Mouse (Mus musculus): ENCODE data around the gene Srrd. TPM values are rescaled to one million over a fixed set of nuclear protein-coding genes. Genes with fewer than 3 reads are reported as not detected.

Srrd gene
- polyA plus RNA-seq, 1 experiment = 38.4 TPM

- H3K4me3 ChIP-seq (replicated peaks; ENCODE audit: extremely low read depth, low read depth, low read length) = no peak overlapping the region
- no peaks in the 10 kb centered on the region for H3K4me1 ChIP-seq (ENCODE audit: control insufficient read depth, insufficient read depth, low read length)
- TF ChIP-seq POLR2A (IDR thresholded peaks at IDR 0.05; ENCODE audit: borderline replicate concordance, extremely low read depth, low read depth, low read length) = no peak
- WGBS = 80% methylated on average over 10 of the region's 10 CpGs
- no peak for DNase-seq
These were observed 21.5 kb upstream of the Srrd start for GRCm38 (mm10) chr5:112364184-112364797.

- H3K4me3 ChIP-seq (replicated peaks; ENCODE audit: extremely low read depth, low read depth, low read length) = no peak overlapping the region
- TF ChIP-seq POLR2A (IDR thresholded peaks at IDR 0.05; ENCODE audit: borderline replicate concordance, extremely low read depth, low read depth, low read length) (no peak), CTCF (IDR thresholded peaks at IDR 0.05; ENCODE audit: insufficient read depth, low read length) (no peak)
- 96% methylated on average over 3 of the region's 3 CpGs for WGBS
- peaks cover 4% of the 10 kb centered on the region; the same call in 1 of the 2 replicates for H3K4me1 ChIP-seq (ENCODE audit: control insufficient read depth, insufficient read depth, low read length)
- DNase-seq = no peak
These were observed 17.2 kb upstream of the Srrd start for GRCm38 (mm10) chr5:112360077-112360476.

GRCm38 (mm10) chr5:112359520-112359919, 16.7 kb upstream of the Srrd start:
- 84% methylated on average over 4 of the region's 4 CpGs for WGBS
- Histone ChIP-seq H3K4me3 (replicated peaks; ENCODE audit: extremely low read depth, low read depth, low read length) (no peak overlapping the region), H3K4me1 (ENCODE audit: control insufficient read depth, insufficient read depth, low read length) (peaks cover 4% of the 10 kb centered on the region; the same call in 1 of the 2 replicates)
- TF ChIP-seq POLR2A (IDR thresholded peaks at IDR 0.05; ENCODE audit: borderline replicate concordance, extremely low read depth, low read depth, low read length) (no peak), CTCF (IDR thresholded peaks at IDR 0.05; ENCODE audit: insufficient read depth, low read length) (no peak)
- no peak for DNase-seq

GRCm38 (mm10) chr5:112356322-112356721, 13.5 kb upstream of the Srrd start:
- no peak for DNase-seq
- Histone ChIP-seq H3K4me1 (ENCODE audit: control insufficient read depth, insufficient read depth, low read length) (peaks cover 4% of the 10 kb centered on the region; the same call in 1 of the 2 replicates), H3K4me3 (replicated peaks; ENCODE audit: extremely low read depth, low read depth, low read length) (no peak overlapping the region)
- no peak for TF ChIP-seq CTCF (IDR thresholded peaks at IDR 0.05; ENCODE audit: insufficient read depth, low read length)
- no peak for TF ChIP-seq POLR2A (IDR thresholded peaks at IDR 0.05; ENCODE audit: borderline replicate concordance, extremely low read depth, low read depth, low read length)
- WGBS = 76% methylated on average over 9 of the region's 9 CpGs

- Histone ChIP-seq H3K4me1 (ENCODE audit: control insufficient read depth, insufficient read depth, low read length) (peaks cover 4% of the 10 kb centered on the region; the same call in 1 of the 2 replicates), H3K4me3 (replicated peaks; ENCODE audit: extremely low read depth, low read depth, low read length) (no peak within 1 kb of the TSS)
- no peak for DNase-seq
- 64% methylated on average over 13 of the region's 13 CpGs for WGBS
- TF ChIP-seq CTCF (IDR thresholded peaks at IDR 0.05; ENCODE audit: insufficient read depth, low read length) = no peak
- no peak for TF ChIP-seq POLR2A (IDR thresholded peaks at IDR 0.05; ENCODE audit: borderline replicate concordance, extremely low read depth, low read depth, low read length)
These were observed 13.1 kb upstream of the Srrd start, which contains the start of gene Gm6583 for GRCm38 (mm10) chr5:112355910-112356309. Gene Gm6583, minus strand, starts transcription at chr5:112356033.

- 63% methylated on average over 6 of the region's 6 CpGs for WGBS
- no peak for TF ChIP-seq CTCF (IDR thresholded peaks at IDR 0.05; ENCODE audit: insufficient read depth, low read length)
- no peak for TF ChIP-seq POLR2A (IDR thresholded peaks at IDR 0.05; ENCODE audit: borderline replicate concordance, extremely low read depth, low read depth, low read length)
- Histone ChIP-seq H3K4me1 (ENCODE audit: control insufficient read depth, insufficient read depth, low read length) (peaks cover 4% of the 10 kb centered on the region; the same call in 1 of the 2 replicates), H3K4me3 (replicated peaks; ENCODE audit: extremely low read depth, low read depth, low read length) (no peak overlapping the region)
- no peak for DNase-seq
These were observed 12.7 kb upstream of the Srrd start for GRCm38 (mm10) chr5:112355493-112355892.

GRCm38 (mm10) chr5:112349169-112349568, 6.3 kb upstream of the Srrd start:
- DNase-seq = no peak
- Histone ChIP-seq H3K4me3 (replicated peaks; ENCODE audit: extremely low read depth, low read depth, low read length) (no peak overlapping the region), H3K4me1 (ENCODE audit: control insufficient read depth, insufficient read depth, low read length) (no peaks in the 10 kb centered on the region)
- TF ChIP-seq POLR2A (IDR thresholded peaks at IDR 0.05; ENCODE audit: borderline replicate concordance, extremely low read depth, low read depth, low read length) = no peak
- TF ChIP-seq CTCF (IDR thresholded peaks at IDR 0.05; ENCODE audit: insufficient read depth, low read length) = no peak
- WGBS = 87% methylated on average over 8 of the region's 8 CpGs

- Histone ChIP-seq H3K4me3 (replicated peaks; ENCODE audit: extremely low read depth, low read depth, low read length) (no peak overlapping the region), H3K4me1 (ENCODE audit: control insufficient read depth, insufficient read depth, low read length) (peaks cover 4% of the 10 kb centered on the region)
- no peak for DNase-seq
- WGBS = 77% methylated on average over 16 of the region's 16 CpGs
- TF ChIP-seq POLR2A (IDR thresholded peaks at IDR 0.05; ENCODE audit: borderline replicate concordance, extremely low read depth, low read depth, low read length) (no peak), CTCF (IDR thresholded peaks at IDR 0.05; ENCODE audit: insufficient read depth, low read length) (no peak)
These were observed 3.5 kb upstream of the Srrd start for GRCm38 (mm10) chr5:112346211-112346965.

- DNase-seq = no peak
- no peak for TF ChIP-seq CTCF (IDR thresholded peaks at IDR 0.05; ENCODE audit: insufficient read depth, low read length)
- no peak for TF ChIP-seq POLR2A (IDR thresholded peaks at IDR 0.05; ENCODE audit: borderline replicate concordance, extremely low read depth, low read depth, low read length)
- H3K4me1 ChIP-seq (ENCODE audit: control insufficient read depth, insufficient read depth, low read length) = peaks cover 4% of the 10 kb centered on the region
- H3K4me3 ChIP-seq (replicated peaks; ENCODE audit: extremely low read depth, low read depth, low read length) = no peak overlapping the region
- 66% methylated on average over 6 of the region's 6 CpGs for WGBS
These were observed 1.5 kb upstream of the Srrd start for GRCm38 (mm10) chr5:112344092-112344960.
